Mouse (Mus musculus): ENCODE results near the gene Cyp2d11. TPM values are rescaled to one million over a fixed set of nuclear protein-coding genes. Genes with fewer than 3 reads are reported as not detected.

Gene Cyp2d11
- total RNA-seq, 2 experiments from 2014 or later = 0.27 TPM; not detected in 1

GRCm38 (mm10) chr15:82339634-82340254 lies 54.1 kb downstream of the Cyp2d11 start:
- intact Hi-C loops (cut with DNase I) = no loop called here
- DNase-seq (ENCODE audit: low spot score in 2 of 2) = no peak

Small RNA genes lying within 50 kb of the gene (microRNA-seq; reads per million reads assigned to microRNA genes)
- gene Gm25990 (not detected), gene Gm27331 (not detected), gene Mir7684 (not detected)

Other genes with a start within 250 kb of the Cyp2d11 start
- 100 to 1,000 TPM; 183 to 198 TPM for gene Srebf2, start 246.8 kb downstream of the Cyp2d11 start, total RNA-seq (2021)
- gene Shisa8, start 181.2 kb downstream of the Cyp2d11 start, total RNA-seq (2021) = 1 to 10 TPM; 3.6 to 4.7 TPM
- 1 to 10 TPM in 1 of 2 experiments, under 1 TPM in 1; 0.22 to 1.1 TPM for gene Tnfrsf13c, start 169.7 kb downstream of the Cyp2d11 start, total RNA-seq (2021)
- gene Cenpm, start 149.3 kb downstream of the Cyp2d11 start, total RNA-seq (2021) = 1 to 10 TPM; 3.1 to 4.1 TPM
- gene 1500009C09Rik, start 141.6 kb downstream of the Cyp2d11 start, total RNA-seq (2021) = 100 to 1,000 TPM in 1 of 2 experiments, 10 to 100 TPM in 1; 97.8 to 105 TPM
- gene Sept3, start 119.1 kb downstream of the Cyp2d11 start, total RNA-seq (2021) = 100 to 1,000 TPM; 503 to 533 TPM
- not detected for gene Wbp2nl, start 95.1 kb downstream of the Cyp2d11 start, total RNA-seq (2021)
- gene Naga, start 55.1 kb downstream of the Cyp2d11 start, total RNA-seq (2021) = 10 to 100 TPM; 35.9 to 39.3 TPM
- 1 to 10 TPM in 1 of 2 experiments, under 1 TPM in 1; 0.57 to 1.4 TPM for gene Pheta2, start 55.1 kb downstream of the Cyp2d11 start, total RNA-seq (2021)
- gene Smdt1, start 55.1 kb downstream of the Cyp2d11 start, total RNA-seq (2021) = 100 to 1,000 TPM; 127 to 144 TPM
- gene Ndufa6, start 39.7 kb downstream of the Cyp2d11 start, total RNA-seq (2021) = 100 to 1,000 TPM; 198 to 199 TPM
- 10 to 100 TPM; 27.6 to 32.4 TPM for gene Cyp2d22, start 13.8 kb downstream of the Cyp2d11 start, total RNA-seq (2021)
- gene Cyp2d10, start 13.2 kb upstream of the Cyp2d11 start, total RNA-seq (2021) = not detected
- not detected for gene Cyp2d9, start 39.4 kb upstream of the Cyp2d11 start, total RNA-seq (2021)
- not detected for gene Cyp2d12, start 161.1 kb upstream of the Cyp2d11 start, total RNA-seq (2021)
- not detected for gene Cyp2d34, start 226.9 kb upstream of the Cyp2d11 start, total RNA-seq (2021)

Measured in left cerebral cortex, postnatal 36 days (tissue).